Mouse (Mus musculus): ENCODE data around the gene Trak1.

DNA sequence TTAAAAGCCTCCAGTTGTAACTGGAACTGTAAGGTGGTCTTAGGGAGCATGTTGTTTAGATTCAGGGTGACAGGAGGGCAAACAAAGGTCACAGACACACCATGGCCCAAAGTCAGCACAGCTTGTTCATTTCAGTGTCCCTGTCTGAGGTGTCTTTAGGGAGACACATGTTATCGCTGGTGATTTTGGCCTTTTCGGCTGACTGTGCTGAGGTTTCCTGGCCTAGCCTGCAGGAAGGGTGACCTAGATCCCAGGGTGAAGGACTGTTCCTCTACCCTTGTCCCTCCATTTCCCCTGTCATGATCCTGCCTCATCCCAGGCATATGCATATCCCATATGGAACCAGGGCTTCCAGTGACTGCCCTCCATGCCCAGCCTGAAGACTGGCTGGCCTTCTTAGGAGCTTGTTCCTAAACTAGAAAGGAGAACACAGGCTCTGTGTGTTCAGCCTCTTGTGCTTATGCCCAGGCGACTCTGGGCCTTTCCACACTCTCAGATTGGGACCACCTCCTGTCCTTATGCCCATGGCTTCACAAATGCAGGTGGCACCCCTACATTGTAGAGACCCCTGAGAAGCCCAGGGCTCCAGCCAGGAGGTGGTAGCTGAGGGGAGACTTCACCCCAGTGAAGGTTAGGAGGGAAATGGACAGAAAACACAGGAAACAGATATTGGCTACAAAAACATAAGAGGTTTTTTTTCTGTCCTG is 62.1 kb downstream of the Trak1 start:
- no peak for TF ChIP-seq FLI1 (IDR thresholded peaks at IDR 0.05; ENCODE audit: low read length)
- TF ChIP-seq GATA1 (IDR thresholded peaks at IDR 0.05; ENCODE audit: borderline replicate concordance, low read length) = no peak

Data from megakaryocyte, embryonic 14.5 days (primary cell).